Mouse (Mus musculus): ENCODE results near the gene Aip.

The Aip gene

DNA sequence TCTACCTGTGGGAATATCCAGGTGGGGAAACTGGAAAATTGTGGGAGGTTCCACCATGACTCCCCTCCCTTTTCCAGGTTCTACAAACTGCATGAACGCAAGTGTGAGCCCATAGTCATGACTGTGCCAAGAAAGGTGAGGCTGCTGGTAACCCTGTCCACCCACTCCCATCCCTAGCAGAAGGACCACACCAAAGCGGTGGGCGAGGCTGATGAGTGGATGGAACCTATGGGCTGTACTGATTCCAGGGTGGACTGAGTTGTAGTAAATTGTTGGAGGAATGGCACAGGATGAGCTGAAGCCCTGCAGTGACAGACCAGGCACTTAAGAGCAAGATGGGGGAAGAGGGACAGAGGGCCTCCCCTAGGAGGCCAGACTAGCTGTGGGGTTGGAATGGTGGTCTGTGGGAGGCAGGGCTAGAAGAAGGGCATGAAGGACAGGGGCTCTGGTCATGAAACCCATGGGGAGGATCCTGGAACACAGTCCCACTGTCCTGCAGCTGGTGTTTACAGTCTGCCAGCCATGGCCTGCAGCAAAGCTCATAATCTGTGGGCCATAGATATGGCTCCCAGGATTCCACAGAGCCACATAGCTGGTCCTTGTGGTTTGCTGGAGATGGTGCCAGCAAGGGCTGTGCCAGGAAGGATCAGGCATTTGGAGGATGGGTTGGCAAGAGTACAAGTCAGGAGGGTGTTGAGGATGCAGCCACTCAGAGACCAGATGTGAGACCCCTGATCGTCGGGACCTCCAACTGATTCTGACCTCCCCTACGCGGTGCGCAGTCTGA, 27.0 kb upstream of the Aip start:
- DNase-seq (ENCODE audit: low spot score): no peak

DNA sequence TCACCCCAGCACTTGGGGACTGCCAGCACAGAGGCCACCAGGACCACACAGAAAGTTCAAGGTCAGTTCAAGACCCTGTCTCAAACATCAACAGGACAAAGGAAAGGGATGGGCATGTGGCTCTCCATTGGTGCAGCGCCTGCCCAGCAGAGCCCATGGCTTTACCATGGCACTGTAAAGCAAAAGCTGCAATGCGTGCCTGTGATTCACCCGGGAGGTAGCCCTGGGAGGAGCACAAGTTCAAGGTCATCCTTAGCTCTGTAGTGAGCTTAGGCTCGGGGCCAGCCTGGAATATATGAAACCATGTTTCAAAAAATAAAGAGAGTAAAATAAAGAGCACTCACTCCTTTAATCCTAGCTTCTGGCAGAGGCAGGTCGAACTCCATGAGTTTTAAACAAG, 26.2 kb upstream of the Aip start:
- no peak for DNase-seq (ENCODE audit: low spot score)

DNA sequence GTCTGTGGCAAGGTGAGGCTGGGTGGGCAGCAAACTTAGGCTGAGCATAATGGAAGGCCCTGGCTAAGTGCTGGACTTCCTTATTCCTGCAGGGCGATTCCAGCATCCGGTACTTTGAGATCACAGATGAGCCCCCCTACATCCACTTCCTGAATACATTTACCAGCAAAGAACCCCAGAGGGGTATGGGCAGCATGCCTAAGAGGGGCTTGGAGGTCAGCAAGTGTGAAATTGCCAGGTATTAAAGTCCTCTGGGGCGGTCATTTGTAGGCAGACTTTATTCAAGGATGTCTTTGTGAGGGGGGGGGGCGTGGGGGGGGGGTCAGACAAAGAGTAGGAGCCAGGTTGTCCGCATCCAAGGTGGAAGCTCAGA, 25.8 kb upstream of the Aip start:
- no peak for DNase-seq (ENCODE audit: low spot score)

DNA sequence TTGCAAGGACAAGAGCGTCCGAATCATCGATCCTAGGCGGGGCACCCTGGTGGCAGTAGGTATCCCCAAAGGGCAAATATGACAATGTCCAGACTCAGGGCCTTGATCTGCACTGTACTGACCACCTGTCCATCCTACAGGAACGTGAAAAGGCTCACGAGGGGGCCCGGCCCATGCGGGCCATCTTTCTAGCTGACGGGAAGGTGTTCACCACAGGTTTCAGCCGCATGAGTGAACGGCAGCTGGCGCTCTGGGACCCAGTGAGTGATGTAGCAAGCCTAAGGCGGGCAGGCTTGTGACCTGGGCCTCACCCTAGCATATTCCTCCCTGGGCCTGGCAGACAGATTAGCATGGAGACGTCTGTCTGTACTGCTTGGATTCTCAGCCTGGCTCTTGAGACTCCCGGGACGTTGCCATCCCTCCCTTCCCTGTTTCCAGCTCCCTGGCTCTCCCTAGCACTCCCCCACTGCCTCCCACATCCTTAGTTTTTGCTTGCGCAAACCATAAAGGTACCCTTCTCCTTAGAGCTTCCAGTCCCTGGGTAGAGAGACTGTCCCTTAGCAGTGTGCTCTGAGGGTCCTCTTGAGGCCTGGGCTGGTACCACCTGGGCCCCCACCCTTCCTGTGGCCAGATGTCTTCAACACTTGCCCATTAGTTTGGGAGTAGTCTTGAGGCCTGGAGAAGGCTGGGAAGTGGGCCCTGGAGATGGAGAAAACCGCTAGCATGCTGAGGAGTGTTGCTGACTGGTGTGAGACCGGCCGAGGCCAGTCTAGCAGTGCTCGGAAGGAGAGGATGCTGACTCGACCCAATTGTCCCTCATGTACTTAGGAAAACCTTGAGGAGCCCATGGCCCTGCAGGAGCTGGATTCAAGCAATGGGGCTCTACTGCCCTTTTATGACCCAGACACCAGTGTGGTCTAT, 25.2 kb upstream of the Aip start:
- no peak for DNase-seq (ENCODE audit: low spot score)

DNA sequence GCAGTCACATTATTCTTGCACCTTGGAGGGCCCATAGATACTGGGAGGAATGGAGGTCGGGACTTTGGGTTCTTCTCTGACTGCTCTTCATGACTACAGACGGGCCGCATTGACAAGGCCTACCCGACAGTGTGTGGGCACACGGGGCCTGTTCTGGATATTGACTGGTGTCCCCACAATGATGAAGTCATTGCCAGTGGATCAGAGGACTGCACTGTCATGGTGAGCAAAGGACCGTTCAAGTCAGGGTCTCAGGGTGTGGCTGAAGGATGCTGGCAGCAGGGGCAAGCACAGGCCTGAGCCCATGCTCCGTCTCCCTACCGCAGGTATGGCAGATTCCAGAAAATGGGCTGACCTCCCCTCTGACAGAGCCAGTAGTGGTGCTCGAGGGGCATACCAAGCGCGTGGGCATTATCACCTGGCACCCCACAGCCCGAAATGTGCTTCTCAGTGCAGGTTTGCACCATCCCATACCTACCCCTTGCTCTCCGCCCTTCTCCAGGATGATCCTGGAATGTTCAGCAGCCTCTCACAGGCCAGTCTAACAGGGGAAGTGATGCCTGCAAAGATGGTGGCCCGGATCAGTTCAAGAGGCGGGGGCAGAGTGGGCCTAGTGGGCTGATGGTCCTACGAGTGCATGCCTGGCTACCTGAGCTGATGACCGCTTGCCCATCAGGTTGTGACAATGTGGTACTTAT, 24.3 kb upstream of the Aip start:
- no peak for DNase-seq (ENCODE audit: low spot score)

DNA sequence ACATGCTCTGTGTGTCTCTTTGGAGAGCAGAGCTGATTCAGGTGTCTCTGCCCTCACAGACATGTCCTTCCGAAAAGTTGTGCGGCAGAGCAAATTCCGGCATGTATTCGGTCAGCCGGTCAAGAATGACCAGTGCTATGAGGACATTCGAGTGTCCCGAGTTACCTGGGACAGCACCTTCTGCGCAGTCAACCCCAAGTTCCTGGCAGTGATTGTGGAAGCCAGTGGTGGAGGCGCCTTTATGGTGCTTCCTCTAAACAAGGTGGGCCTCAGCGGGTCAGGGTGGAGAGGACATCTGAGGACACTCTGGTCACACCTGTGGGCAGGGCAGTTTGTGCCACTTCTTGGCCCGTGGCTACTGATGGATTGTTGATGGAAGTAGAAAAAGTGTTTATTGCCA, 23.6 kb upstream of the Aip start:
- no peak for DNase-seq (ENCODE audit: low spot score)

DNA sequence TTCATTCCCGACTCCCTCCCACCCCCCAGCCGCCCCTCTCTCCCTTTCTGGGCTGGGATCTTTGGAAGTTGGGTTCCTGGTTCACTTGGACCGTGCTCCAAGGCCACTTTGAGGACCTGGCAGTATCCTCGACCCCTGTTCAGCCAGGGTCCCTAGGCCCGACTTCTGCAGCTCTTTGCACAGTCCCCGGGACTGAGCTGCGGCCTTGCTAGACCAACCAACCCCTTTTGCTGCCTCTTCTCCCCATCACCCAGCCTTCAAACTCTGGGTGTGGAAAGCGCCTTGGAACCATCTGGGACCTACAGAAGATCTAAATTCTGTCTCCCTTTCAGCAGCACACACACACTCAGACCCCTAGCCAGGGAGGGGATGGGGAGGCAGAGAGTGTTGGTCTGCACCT, 23.2 kb upstream of the Aip start:
- DNase-seq (ENCODE audit: low spot score): no peak

DNA sequence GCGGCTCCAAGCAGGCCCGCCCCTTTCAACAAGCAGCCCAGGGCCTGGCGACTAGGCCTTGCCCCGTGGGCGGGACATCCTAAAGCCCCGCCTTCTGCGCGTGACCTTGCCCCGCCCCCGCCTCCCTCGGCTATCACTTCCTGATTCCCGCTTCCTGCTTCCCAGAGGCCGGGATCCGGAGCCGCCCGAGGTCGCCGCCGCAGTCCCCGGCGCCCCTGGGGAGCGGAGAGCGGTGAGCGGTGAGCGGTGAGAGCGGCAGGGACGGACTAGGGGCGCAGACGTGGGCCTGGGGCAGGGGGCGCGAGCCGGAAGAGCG, 22.8 kb upstream of the Aip start, which contains the start of gene Coro1b:
TSS of gene Coro1b (plus strand) at position 129 of the 316 bp plus-strand sequence.
- peak; percentile 88 for DNase-seq (ENCODE audit: low spot score)

DNA sequence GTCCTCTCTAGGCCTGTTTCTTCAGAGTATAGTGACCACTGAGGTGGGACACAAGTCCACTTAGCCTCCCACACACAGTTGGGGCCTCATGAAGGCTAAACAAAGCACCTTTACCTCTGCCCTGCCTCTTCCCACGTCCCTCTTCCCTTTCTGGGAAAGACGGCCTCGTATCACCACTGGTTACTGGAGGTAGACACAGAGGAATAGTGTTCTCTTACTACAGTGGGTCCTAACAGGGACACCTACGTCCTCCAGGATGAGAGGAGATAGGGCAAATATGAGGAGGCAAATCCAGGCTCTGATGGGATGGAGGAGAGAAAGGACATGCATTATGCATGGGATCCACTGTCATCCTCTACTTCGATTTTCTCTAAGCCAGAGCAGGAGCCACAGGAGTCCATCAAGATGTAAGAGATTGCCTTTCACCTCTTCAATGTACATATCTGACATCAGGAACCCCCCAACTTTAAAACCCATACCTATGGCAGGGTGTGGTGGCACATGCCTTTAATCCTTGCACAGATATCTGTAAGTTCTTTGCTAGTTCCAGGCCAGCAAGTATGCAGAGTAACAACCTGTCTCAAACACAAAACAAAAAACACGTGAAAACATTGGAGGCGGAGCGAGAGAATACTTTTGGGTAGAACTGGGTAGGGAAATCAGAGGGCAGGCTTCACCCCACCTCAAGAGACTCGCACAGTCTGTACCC, 22.3 kb upstream of the Aip start:
- no peak for DNase-seq (ENCODE audit: low spot score)

DNA sequence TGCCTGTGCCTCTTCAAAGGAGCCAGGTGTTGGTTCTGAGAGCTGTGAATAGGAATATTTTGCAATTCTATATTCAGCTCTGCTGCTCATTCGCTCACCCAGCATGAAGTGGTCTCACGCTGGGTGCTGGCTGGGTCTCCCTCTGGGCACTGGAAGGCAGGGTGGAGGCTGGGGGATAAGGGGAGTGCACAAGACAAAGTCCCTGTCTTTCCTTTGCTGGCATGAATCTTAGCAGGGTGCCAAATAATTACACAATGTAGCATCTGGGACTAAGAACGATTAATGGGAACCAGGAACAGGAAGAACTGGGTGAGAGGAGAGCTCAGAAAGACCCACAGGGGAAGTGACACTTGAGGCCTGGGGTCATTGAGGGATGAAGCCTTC, 21.4 kb upstream of the Aip start:
- no peak for DNase-seq (ENCODE audit: low spot score)

DNA sequence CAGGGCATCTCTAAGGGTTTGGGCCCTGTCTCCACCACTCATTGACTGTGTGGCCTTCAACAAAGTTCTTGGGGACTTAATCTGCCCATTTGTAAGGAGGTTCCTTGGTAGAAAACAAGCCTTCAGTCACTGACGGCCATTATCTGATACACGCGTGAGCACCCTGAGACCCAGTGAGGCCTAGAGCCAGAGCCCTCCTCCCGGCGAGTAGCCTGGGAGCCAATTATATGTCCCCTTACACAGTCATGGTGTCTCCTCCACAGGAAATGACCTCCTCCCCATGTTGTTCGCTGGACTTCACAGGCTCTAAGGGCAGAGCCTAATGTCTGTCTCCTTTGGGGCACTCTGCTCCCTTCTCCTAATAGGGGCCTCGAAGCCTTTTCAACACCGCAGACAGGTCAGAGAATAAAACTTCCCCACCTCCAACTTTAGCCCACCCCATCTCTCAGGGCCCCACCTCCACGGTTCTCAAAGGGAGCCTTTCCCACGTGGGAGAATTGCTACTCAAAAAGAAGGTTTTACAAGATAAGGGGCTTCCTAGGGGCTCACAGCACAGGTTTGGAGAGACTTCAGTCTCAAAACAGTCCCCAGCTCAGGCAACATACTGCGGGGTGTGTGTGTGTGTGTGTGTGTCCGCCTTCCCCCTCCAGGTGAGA, 20.8 kb upstream of the Aip start:
- no peak for DNase-seq (ENCODE audit: low spot score)

DNA sequence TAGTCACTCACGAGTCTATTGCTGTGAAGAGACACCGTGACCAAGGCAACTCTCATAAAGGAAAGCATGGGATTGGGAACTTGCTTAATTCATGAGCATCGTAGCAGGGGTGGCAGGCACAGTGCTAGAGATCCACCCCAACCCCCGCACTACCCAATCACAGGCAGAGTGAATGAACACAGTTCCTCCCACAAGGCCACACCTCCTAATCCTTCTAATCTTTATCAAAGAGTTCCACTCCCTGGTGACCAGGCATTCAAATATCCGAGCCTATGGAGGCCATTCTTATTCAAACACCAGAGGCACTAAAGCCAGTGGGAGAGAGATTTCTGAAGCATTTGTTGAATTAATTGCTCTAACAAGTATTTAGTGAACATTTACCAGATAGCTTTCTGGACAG, 20.3 kb upstream of the Aip start:
- DNase-seq (ENCODE audit: low spot score): no peak

DNA sequence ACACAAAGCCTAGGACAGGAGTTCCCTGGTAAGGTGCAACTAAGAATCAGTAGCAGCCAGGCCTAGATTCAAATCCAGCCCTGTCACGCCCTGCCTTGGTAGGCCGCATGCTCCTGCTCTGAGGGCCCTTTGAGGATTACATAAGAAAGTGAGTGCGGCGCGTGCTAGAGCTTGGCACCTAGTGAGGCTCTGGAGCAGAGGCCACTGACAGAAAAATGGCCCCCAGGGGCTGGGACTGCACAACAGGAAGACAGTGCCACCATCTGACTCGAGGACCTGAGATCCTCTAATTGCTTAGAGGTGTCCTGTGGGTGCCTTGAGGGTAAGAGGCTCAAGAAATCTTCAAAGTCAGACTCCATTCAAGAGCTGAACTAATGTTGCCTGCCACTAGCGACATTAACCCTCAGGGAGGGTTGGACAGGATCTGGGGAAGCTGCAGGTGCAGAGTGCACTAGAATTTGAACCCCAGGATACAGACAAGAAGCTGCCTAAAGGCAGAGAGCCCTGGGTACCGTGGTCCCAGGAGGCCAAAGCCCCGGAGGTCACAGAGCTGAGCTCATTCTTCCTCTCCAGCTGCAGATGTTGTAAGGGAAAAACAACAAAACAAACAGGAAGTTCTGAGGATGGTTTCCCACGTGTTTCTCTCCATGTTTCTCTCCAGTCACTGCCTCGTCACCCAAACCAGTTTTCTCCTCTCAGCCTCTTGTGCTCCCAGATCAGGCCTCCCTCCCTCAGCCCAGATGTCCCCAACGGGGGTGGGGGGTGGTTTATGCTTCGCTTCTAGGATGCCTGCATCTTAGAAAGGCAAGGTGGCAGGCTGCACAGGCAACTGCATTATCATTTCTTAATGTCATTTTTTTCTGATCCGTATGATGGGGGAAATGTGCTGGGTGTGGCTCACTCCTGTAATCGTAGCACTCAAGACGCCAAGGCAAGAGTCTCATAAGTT, 19.2 kb upstream of the Aip start:
- DNase-seq (ENCODE audit: low spot score): no peak

DNA sequence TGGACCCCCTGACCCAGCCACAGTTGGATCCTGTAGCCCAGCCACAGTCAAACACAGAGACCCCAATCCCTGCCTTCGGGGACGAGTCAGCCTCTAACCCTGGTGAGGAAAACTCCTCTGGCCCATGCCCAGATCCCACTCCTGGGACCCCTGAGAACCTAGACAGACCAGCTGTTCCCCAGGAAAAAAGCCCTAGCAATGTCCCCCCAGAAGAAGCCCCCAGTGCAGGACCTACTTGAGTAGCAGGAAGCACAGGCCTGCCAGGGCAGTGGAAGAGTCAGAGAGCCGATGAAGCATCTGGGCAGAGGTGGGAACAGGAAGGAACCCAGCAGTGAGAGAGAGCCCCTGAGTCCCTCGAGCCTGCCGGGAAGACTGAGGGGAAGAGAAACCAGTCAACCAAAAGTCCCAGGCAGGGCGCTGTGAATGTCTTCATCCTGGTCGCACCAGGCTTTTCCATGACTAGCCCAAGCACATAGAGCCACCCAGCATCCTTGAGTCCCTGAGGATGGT, 18.2 kb upstream of the Aip start, which contains the start of gene Cabp4:
TSS of gene Cabp4 (minus strand) at position 275 of the 510 bp plus-strand sequence.
- DNase-seq (ENCODE audit: low spot score): no peak

DNA sequence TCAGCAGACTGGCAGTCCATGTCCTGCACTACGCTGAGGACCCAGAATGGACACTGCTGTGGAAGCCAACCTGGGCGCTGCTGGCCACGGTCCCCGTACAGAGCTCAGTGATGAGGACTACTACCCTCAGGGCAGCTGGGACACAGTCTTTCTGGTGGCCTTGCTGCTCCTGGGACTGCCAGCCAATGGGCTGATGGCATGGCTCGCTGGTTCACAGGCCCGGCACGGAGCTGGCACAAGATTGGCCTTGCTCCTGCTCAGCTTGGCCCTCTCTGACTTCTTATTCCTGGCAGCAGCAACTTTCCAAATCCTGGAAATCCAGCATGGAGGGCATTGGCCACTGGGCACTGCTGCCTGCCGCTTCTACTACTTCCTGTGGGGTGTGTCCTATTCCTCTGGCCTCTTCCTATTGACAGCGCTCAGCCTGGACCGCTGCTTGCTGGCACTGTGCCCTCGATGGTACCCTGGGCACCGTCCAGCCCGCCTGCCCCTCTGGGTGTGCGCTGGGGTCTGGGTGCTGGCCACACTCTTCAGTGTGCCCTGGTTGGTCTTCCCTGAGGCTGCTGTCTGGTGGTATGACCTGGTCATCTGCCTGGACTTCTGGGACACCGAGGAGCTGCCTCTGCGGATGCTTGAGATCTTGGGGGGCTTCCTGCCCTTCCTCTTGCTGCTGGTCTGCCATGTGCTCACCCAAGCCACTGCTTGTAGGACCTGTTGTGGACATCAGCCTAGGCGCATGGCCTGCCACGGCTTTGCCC, 16.9 kb upstream of the Aip start:
- no peak for DNase-seq (ENCODE audit: low spot score)

DNA sequence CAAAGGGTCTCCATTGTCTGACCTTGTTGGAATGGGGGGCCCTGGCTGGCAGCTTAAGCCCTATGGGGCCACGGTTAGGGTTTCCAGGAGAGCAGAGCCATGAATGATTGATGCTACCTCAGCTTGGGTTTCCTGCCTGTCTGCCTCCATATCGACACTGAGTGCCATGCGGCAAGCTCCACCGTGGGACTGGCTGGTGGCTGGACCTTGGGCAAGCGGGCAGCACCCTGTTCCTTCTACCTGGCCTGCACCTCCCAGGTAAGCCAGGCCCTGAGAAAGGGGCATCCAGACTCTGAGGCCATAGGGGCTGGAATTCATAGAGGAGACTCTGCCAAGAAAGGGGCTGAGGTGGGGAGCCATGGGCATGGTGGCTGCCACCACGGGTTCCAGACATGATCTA, 14.5 kb upstream of the Aip start:
- DNase-seq (ENCODE audit: low spot score): no peak

DNA sequence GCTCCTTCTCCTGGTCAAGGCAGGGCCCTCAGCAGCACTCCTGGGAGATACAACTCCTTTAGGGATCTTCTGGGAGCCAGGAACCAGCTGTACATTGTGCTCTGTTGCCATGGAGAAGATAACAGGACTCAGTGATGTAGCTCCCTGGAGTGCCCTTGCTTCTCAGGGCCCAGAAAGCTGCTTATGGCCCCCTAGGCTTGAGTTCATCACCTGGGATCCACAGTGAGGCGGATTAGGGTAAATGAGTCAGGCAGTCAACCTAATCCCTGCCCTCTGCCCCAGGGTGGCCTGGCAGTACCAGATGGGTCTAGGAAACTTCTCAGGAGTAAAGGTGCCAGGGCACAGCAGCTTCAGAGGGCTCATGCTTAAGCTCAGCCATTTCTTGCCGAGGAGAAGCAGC, 13.8 kb upstream of the Aip start, which contains the start of gene Gpr152:
TSS of gene Gpr152 (plus strand) at position 342 of the 400 bp plus-strand sequence.
- no peak for DNase-seq (ENCODE audit: low spot score)

DNA sequence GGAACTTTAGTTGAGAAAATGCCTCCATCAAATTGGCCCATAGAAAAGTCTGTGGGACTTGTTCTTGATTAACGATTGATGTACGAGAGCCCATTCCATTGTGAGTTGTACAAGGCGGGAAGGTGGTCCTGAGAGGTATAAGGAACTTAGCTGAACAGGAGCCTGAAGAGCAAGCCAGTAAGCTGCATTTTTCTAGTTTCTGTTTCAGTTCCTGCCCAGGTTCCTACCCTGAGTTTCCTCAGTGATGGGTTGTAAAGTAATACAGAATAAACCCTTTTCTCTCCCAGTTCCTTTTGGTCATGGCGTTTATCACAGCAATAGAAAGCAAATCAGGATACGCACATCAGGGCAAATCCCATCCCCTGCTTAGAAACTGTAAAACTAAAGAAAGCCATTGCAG, 12.3 kb upstream of the Aip start:
- DNase-seq (ENCODE audit: low spot score): no peak

DNA sequence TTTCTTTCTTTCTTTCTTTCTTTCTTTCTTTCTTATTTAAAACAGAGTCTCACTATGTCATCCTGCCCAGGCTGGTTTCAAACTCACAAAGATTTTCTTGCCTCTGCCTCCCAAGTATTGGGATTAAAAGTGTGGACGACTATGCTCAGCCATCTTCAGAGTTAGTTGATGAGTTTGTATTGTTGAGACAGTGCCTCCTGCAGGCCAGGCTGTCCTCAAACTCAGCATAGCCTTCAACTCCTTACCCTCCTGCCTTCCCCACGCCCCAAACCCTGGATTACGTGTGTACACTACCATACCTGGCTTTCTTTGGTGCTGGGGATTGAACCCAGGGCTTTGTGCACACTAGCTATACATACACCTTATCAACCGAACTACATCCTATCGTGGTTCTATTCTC, 10.8 kb upstream of the Aip start:
- DNase-seq (ENCODE audit: low spot score): no peak

All from spleen, adult 12 weeks (tissue).